Mouse (Mus musculus) stomach, postnatal 0 days (tissue): ENCODE measurements around the gene Dlg4. TPM values are rescaled to one million over a fixed set of nuclear protein-coding genes. Genes with fewer than 3 reads are reported as not detected.

Experiments
- ATAC-seq: fragments of 200-750 bp; cut with Nextera tagmentation; 2 replicates; pipeline ENCODE4 v1.8.0; 2017; ENCODE audit not compliant: low FRiP score, low TSS enrichment
- DNase-seq: peaks from one replicate; pipeline ENCODE4 v3.0.0-alpha.2; 2016; ENCODE audit warnings: low spot score
- H3K27ac ChIP-seq: fragments of 300-500 bp; sonication (generic); replicated peaks from 2 replicates; pipeline ENCODE4 v1.5.1; 2014; ENCODE audit warnings: mild to moderate bottlenecking, control low read depth
- H3K27me3 ChIP-seq: fragments of 300-500 bp; sonication (generic); 2 replicates; pipeline ENCODE4 v1.6.1; 2014; ENCODE audit warnings: low read length; ENCODE audit not compliant: control insufficient read depth, insufficient read depth
- H3K36me3 ChIP-seq: fragments of 300-500 bp; sonication (generic); 2 replicates; pipeline ENCODE4 v1.6.1; 2014; ENCODE audit warnings: low read length, mixed read lengths; ENCODE audit not compliant: control insufficient read depth, insufficient read depth
- H3K4me1 ChIP-seq: fragments of 300-500 bp; sonication (generic); replicated peaks from 2 replicates; pipeline ENCODE4 v1.6.1; 2014; ENCODE audit warnings: antibody characterized with exemption; ENCODE audit not compliant: control insufficient read depth, insufficient read depth
- H3K4me2 ChIP-seq: fragments of 300-500 bp; sonication (generic); replicated peaks from 2 replicates; pipeline ENCODE4 v1.6.1; 2014; ENCODE audit warnings: low read depth, mild to moderate bottlenecking, control low read depth, moderate library complexity
- H3K4me3 ChIP-seq: fragments of 300-500 bp; sonication (generic); 2 replicates; pipeline ENCODE4 v1.5.1; 2014; ENCODE audit warnings: low read depth, low read length, control low read depth
- H3K9ac ChIP-seq: fragments of 300-500 bp; sonication (generic); 2 replicates; pipeline ENCODE4 v1.6.1; 2014; ENCODE audit warnings: mild to moderate bottlenecking, low read length, control low read depth, mixed read lengths
- H3K9me3 ChIP-seq: fragments of 300-500 bp; sonication (generic); 2 replicates; pipeline ENCODE4 v1.6.1; 2016; ENCODE audit warnings: low read length; ENCODE audit not compliant: control insufficient read depth
- CTCF ChIP-seq: IDR thresholded peaks from 2 replicates; pipeline ENCODE4 v1.5.1; 2016; ENCODE audit warnings: antibody characterized with exemption, low read depth, mild to moderate bottlenecking, moderate library complexity
- EP300 ChIP-seq: optimal IDR thresholded peaks from 2 replicates; pipeline ENCODE3; 2016; ENCODE audit warnings: antibody characterized with exemption
- WGBS: fragments of 180-500 bp; shearing (Covaris S2); extraction: QIAGEN DNeasy Blood & Tissue Kit; methylation state at CpG from one replicate; pipeline ENCODE4 v1.1.7; 2014; 5-methylcytosine and 5-hydroxymethylcytosine counted together
- polyA plus RNA-seq: library from polyadenylated mRNA; unstranded; fragments of >200 nt; fragmentation: Nextera tagmentation; extraction: Ambion mirVana; gene quantifications from 2 replicates; pipeline ENCODE4 v1.2.1, GENCODE M21; 2015

The Dlg4 gene
- polyA plus RNA-seq, 1 experiment from 2014 or later, result 2.6 TPM

DNA sequence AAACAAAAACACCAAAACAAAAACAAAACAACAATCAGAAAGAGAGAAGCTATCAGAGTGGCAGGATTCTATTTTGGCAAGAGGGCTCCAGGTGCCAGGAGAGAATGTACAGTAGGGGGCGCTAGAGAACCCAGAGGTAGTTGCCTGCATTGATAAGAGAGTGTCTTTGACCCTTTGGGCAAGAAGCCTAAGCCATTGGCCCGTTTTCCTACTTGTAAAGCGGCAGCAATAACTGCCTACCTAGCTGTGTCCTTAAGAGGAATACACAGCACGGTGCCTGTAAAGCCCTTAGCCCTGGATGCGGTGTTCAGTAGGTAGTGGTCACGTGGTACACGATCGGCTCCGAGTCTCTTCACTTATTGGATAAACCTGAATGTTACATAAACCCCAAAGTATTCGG is 33.1 kb downstream of the Dlg4 start:
- Histone ChIP-seq H3K4me2 (no peak overlapping the region), H3K9ac (no peak overlapping the region), H3K4me1 (no peaks in the 10 kb centered on the region; the same call in 1 of the 2 replicates), H3K9me3 (no peaks in the 10 kb centered on the region), H3K4me3 (no peak overlapping the region), H3K36me3 (no peaks in the 10 kb centered on the region), H3K27me3 (no peaks in the 10 kb centered on the region), H3K27ac (no peak overlapping the region)
- ATAC-seq (no peak), DNase-seq (no peak)
- whole genome bisulfite sequencing, result 48% methylated on average over 10 of the region's 10 CpGs
- TF ChIP-seq EP300 (no peak), CTCF (peak; percentile 49)

GRCm38 (mm10) chr11:70053156-70053555 is 36.4 kb downstream of the Dlg4 start:
- no peak overlapping the region for H3K4me3 ChIP-seq
- no peaks in the 10 kb centered on the region; the same call in 1 of the 2 replicates for H3K4me1 ChIP-seq
- TF ChIP-seq EP300 (no peak), CTCF (no peak)
- H3K36me3 ChIP-seq, result no peaks in the 10 kb centered on the region
- H3K27me3 ChIP-seq, result no peaks in the 10 kb centered on the region
- no peak overlapping the region for H3K4me2 ChIP-seq
- H3K9me3 ChIP-seq, result no peaks in the 10 kb centered on the region
- no peak overlapping the region for H3K9ac ChIP-seq
- 31% methylated on average over 7 of the region's 7 CpGs for WGBS
- no peak for DNase-seq
- no peak overlapping the region for H3K27ac ChIP-seq
- ATAC-seq, result no peak

GRCm38 (mm10) chr11:70053898-70054570 is 37.3 kb downstream of the Dlg4 start, which contains the start of gene Asgr1:
Gene Asgr1, plus strand, starts transcription at chr11:70054085.
- no peaks in the 10 kb centered on the region for H3K9me3 ChIP-seq
- ATAC-seq (no peak), DNase-seq (no peak)
- no peak for TF ChIP-seq EP300
- no peak for TF ChIP-seq CTCF
- H3K4me1 ChIP-seq, result no peaks in the 10 kb centered on the region; the same call in 1 of the 2 replicates
- 83% methylated on average over 10 of the region's 10 CpGs for WGBS
- H3K27me3 ChIP-seq, result no peaks in the 10 kb centered on the region
- no peaks in the 10 kb centered on the region for H3K36me3 ChIP-seq
- H3K4me3 ChIP-seq, result no peak within 1 kb of the TSS
- H3K27ac ChIP-seq, result no peak within 1 kb of the TSS
- no peak within 1 kb of the TSS for H3K4me2 ChIP-seq
- H3K9ac ChIP-seq, result no peak within 1 kb of the TSS

DNA sequence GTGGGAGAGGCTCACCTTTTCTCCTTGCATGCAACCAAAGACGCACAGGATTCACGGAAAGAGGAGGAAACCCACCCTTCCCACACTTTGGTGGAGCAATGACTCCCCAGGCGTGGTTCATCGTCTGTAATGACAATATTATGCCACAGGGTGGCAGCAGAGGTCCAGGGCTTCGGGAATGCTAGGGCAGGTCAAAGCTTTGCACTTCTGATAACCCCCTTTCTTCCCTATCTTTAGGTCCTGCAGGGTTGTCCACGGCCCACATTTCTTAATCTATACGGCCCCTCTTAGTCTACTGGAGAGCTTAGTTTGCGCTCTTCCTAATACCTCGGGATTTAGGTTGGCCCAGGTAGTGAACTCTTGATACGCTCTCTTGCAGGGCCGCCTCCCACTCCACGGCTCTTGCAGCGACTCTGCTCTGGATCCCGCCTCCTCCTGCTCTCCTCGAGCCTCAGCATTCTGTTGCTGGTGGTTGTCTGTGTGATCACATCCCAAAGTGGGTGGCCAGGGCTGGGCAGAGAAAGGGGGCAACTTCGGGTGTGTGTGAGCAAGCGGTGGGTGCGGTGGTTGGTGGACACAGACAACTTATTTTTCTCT is 39.0 kb downstream of the Dlg4 start:
- no peaks in the 10 kb centered on the region for H3K9me3 ChIP-seq

GRCm38 (mm10) chr11:70057805-70058204 is 41.1 kb downstream of the Dlg4 start:
- Histone ChIP-seq H3K4me3 (no peak overlapping the region), H3K4me2 (no peak overlapping the region), H3K36me3 (no peaks in the 10 kb centered on the region), H3K4me1 (no peaks in the 10 kb centered on the region; the same call in 1 of the 2 replicates), H3K9ac (no peak overlapping the region), H3K9me3 (no peaks in the 10 kb centered on the region), H3K27me3 (no peaks in the 10 kb centered on the region), H3K27ac (no peak overlapping the region)
- ATAC-seq, result no peak
- WGBS, result 82% methylated on average over 9 of the region's 9 CpGs
- TF ChIP-seq CTCF, result no peak
- no peak for TF ChIP-seq EP300
- no peak for DNase-seq

More for the DNA sequence above, 39.0 kb downstream of the Dlg4 start:
- 28% methylated on average over 17 of the region's 18 CpGs for WGBS
- TF ChIP-seq CTCF (peak; percentile 97), EP300 (no peak)
- Histone ChIP-seq H3K36me3 (no peaks in the 10 kb centered on the region), H3K27me3 (no peaks in the 10 kb centered on the region), H3K27ac (no peak overlapping the region), H3K4me1 (no peaks in the 10 kb centered on the region; the same call in 1 of the 2 replicates), H3K9ac (no peak overlapping the region; the same call in 1 of the 2 replicates), H3K4me3 (no peak overlapping the region), H3K4me2 (peak overlapping the region; percentile 29; the same call in 1 of the 2 replicates)
- DNase-seq, result peak; percentile 77
- ATAC-seq, result peak; percentile 50

DNA sequence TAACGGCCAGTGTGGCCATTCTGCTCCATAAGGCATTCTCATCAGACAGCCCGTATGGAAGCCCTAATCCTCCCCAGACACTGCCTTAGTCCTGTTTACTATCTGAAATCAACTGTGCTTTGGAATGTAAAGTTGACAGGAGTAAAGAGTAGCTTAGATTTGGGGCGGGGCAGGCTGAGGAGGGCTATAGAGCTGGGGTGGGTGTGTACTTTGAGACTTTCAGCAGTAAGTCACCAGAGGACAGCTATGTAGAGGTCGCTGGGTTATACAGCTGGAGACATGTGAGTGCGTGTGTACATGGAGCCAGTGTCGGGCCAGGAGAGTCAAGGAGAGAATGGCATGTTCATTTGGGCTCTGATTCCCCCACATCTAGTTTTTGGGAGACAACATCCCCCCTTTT is 43.2 kb downstream of the Dlg4 start:
- 26% methylated on average over 6 of the region's 6 CpGs for WGBS
- no peaks in the 10 kb centered on the region for H3K9me3 ChIP-seq
- H3K27ac ChIP-seq, result no peak overlapping the region
- no peak overlapping the region for H3K4me3 ChIP-seq
- ATAC-seq (no peak), DNase-seq (no peak)
- no peak overlapping the region for H3K9ac ChIP-seq
- H3K4me2 ChIP-seq, result no peak overlapping the region
- TF ChIP-seq EP300 (no peak), CTCF (no peak)
- no peaks in the 10 kb centered on the region for H3K4me1 ChIP-seq
- no peaks in the 10 kb centered on the region for H3K27me3 ChIP-seq
- no peaks in the 10 kb centered on the region for H3K36me3 ChIP-seq
